Mouse (Mus musculus) left cerebral cortex, adult 18-20 months (tissue): ENCODE results near the gene Cops2. TPM values are rescaled to one million over a fixed set of nuclear protein-coding genes. Genes with fewer than 3 reads are reported as not detected.

Experiments
- DNase-seq, 2 experiments: peaks; one replicate each; pipeline ENCODE4 v3.0.0; 2021 to 2022; ENCODE audit warnings: low spot score in 2 of 2, mixed read lengths in 1 of 2
- total RNA-seq, 2 experiments: library from RNA; stranded (reverse); gene quantifications; 2 replicates each; pipeline ENCODE4 v1.2.3; 2021

Cops2 gene
- total RNA-seq, 2 experiments from 2014 or later = 102 TPM

GRCm38 (mm10) chr2:125783868-125784267 lies 75.1 kb downstream of the Cops2 start:
- DNase-seq = no peak

GRCm38 (mm10) chr2:125782719-125783109 lies 76.2 kb downstream of the Cops2 start, which contains the start of gene Secisbp2l:
Gene Secisbp2l, minus strand, starts transcription at chr2:125782870.
- DNase-seq = peak; percentile 95 to 97

GRCm38 (mm10) chr2:125781978-125782718 lies 76.8 kb downstream of the Cops2 start:
- no peak for DNase-seq

- DNase-seq = no peak
Measured at GRCm38 (mm10) chr2:125781006-125781405, 77.9 kb downstream of the Cops2 start.

Other genes with a start within 250 kb of the Cops2 start
- gene Cep152, start 234.0 kb downstream of the Cops2 start, total RNA-seq = 1 to 10 TPM; 2.6 TPM
- gene Eid1, start 186.0 kb downstream of the Cops2 start, total RNA-seq = 100 to 1,000 TPM; 229 to 233 TPM
- 1 to 10 TPM; 5.1 to 5.2 TPM for gene Shc4, start 135.0 kb downstream of the Cops2 start, total RNA-seq
- gene Secisbp2l, start 76.3 kb downstream of the Cops2 start, total RNA-seq = 10 to 100 TPM; 90.8 to 92.5 TPM
- 10 to 100 TPM; 28.4 to 29.0 TPM for gene Galk2, start within 50 bp of the Cops2 start, total RNA-seq
- gene Fgf7, start 175.5 kb upstream of the Cops2 start, total RNA-seq = under 1 TPM; 0.60 to 0.70 TPM